Mouse (Mus musculus) brain, adult 2 months (tissue): Measurements from ENCODE around the gene Mycl.
"Not testable (repeated sequence)": the region's sequence is repeated elsewhere in the genome, so short reads cannot be mapped to it uniquely, and the experiment has no call there.

Source experiments
- DNase-seq: peaks from one replicate; pipeline ENCODE4 v3.0.0; 2011; ENCODE audit warnings: low read depth, low spot score

The Mycl gene

GRCm38 (mm10) chr4:122981238-122981637, 14.2 kb upstream of the Mycl start:
- DNase-seq, result no peak

DNA sequence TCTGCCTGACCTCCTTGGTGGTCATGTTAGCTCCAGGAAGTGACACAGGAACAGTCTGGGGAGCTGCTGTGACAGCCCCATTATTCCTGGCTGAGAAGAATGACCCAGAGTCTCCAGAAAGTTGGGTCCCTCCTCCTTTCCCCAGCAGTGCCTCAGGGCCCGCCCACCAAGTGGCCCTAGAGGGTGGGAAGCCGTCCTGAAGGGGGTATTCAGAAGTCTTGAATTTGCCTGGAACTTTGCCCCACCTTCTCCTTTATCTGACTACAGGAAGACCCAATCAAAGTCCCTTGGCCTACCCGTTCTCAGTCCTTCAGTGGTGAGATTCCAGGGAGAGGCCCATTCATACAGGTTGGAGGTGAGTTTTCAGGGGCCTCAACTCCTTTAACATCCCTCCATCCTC, 13.5 kb upstream of the Mycl start:
- no peak for DNase-seq

- no peak for DNase-seq
Measured at GRCm38 (mm10) chr4:122982537-122982936, 12.9 kb upstream of the Mycl start.

- no peak for DNase-seq
Measured at GRCm38 (mm10) chr4:122983486-122984261, 11.8 kb upstream of the Mycl start.

- peak; percentile 92 for DNase-seq
Measured at GRCm38 (mm10) chr4:122985110-122985509, 10.3 kb upstream of the Mycl start.

DNA sequence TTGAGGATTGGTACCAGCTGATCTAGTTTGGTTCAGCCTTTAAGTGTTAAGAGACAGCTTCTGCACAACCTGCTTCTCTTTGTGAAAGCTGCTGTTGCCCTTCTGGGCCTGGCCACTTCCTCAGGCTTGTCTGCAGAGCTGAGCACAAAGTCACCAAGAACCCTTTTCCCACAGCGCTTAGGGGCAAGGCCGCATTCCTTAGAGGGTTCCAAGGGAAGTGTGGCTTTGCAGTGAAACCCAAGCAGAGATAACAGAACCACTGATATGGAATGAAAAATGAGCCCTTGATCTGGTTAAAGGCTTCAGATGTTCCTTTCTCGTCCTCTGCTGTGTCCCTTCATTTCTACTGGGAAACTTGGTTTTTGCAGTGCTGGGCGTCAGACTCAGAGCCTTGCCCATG, 8.0 kb upstream of the Mycl start:
- DNase-seq, result no peak

GRCm38 (mm10) chr4:122988004-122988403, 7.4 kb upstream of the Mycl start:
- DNase-seq, result not testable (repeated sequence)

DNA sequence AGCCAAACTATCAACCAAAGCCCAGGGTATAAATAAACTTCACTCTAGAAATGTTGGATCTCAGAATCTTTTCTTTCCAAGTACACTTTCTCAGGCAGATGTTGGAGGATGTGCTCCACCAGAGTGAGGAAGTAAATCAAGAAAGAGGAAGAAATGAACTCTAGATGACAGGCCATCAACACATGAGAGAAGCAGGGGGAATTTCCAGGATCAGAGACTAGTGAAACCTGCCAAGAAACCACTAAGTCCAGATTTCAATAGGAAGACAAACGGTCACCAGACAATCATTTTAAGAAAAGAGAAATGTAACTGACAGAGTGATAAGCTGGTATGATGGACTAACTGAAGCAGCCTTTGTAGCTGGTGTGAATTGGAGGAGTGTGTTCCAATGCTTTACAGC, 4.3 kb upstream of the Mycl start:
- DNase-seq, result no peak

DNA sequence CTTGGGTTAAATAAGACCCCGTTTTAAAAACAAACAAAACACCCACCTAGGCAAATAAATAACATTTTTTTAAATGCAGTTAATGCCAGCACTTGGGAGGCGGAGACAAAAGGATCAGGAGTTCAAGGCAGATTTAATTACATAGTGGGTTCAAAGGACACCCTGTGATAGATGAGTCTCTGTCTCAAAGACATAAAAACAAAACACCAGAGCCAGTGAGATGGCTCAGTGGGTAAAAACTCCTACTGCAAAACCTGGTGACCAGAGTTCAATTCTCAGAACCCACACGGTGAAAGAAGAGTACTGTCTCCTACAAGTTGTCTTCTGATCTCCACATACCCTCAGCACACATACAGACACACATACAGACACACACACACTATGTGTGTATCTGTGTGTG, 3.2 kb upstream of the Mycl start:
- no peak for DNase-seq

DNA sequence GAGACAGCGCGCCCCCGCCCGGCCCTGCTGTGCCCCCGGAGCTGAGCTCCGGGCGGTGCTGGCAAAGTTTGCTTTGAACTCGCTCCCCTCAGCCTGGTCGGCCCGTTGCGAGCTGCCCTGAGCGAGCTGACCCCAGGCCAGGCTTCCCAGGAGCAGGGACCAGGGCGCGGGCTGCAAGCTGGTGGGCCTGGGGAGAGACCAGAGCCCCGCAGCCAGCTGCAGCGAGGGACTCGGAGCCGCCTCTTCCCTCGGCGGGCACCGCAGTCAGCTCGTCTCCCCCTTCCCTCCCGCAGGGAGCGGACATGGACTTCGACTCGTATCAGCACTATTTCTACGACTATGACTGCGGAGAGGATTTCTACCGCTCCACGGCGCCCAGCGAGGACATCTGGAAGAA, 767 bp downstream of the Mycl start:
- DNase-seq, result no peak

- DNase-seq, result no peak
Measured at GRCm38 (mm10) chr4:122996618-122997381, 1.3 kb downstream of the Mycl start.

- DNase-seq, result peak; percentile 65
Measured at GRCm38 (mm10) chr4:122998537-122999262, 3.2 kb downstream of the Mycl start.

DNA sequence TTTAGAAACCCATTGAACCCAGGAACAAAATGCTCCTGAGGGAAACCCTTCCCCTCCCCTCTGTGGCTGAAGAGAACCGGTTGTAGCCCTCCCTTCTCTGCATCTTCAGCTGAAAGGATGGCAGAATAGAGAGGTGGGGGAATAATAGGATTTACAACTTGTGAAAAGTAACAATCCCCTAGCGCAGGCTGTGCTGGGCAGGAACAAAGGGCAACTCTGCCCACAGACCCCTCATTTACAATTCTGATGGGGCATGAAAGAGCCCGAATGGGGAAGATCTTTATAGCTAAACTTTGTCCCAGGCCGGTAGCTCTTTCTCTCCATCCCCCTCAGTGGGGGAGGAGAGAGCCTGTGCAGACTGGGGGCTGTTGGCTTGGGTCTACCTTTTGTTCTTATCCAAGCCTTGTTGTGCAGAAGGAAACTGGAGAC, 3.8 kb downstream of the Mycl start:
- DNase-seq, result no peak

DNA sequence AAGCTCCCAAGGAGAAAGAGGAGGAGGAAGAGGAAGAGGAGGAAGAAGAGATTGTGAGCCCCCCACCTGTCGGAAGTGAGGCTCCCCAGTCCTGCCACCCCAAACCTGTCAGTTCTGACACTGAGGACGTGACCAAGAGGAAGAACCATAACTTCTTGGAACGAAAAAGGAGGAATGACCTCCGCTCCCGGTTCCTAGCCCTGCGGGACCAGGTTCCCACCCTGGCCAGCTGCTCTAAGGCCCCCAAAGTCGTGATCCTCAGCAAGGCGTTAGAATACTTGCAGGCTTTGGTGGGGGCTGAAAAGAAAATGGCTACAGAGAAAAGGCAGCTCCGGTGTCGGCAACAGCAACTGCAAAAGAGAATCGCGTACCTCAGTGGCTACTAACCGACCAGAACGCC, 4.7 kb downstream of the Mycl start:
- no peak for DNase-seq

GRCm38 (mm10) chr4:123000617-123001342, 5.3 kb downstream of the Mycl start:
- DNase-seq, result no peak

DNA sequence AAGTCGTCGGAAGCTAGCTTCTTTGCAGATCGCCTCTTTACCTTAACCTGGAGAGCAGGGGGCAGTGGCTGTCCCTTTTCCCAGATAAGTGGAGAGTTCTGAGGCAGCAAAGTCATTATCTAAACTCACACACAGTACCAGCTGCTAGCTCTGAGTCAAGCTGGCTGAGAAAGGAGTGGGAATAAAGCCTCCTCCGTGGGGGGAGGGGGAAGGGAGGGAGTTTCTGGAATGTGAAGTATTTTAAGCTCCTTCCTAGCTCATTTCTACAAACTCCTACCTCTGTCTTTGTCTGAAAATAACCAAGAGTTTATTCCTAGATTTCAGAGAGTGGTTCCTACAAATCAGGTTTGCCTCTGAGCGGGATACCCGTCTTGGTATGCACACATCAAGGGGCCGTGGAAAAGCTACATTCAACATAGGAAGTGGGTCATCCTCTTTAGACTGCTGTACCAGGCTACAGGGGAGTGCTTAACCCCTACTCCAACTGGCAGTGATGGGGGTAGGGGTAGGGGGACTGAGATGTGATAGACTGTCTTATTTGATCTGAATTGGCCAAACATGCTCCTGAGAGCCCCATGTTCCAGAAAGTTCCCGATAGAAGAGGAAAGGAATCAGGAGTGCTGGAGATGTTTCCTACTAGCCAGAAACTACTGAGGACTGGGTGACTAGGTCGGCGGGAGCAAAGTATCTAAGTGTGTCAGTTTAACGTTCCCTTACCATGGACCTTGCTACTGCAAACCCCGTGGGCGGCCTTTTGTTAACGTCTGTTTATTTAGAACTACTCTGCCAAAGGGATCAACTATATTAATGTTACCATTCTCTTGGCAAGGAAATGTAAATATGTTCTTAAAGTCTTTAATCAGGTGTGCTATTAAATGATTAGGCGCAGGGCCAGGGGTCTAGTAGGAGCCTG, 9.9 kb downstream of the Mycl start:
- peak; percentile 93 for DNase-seq

- not testable (repeated sequence) for DNase-seq
Measured at GRCm38 (mm10) chr4:123012501-123012900, 17.0 kb downstream of the Mycl start.

DNA sequence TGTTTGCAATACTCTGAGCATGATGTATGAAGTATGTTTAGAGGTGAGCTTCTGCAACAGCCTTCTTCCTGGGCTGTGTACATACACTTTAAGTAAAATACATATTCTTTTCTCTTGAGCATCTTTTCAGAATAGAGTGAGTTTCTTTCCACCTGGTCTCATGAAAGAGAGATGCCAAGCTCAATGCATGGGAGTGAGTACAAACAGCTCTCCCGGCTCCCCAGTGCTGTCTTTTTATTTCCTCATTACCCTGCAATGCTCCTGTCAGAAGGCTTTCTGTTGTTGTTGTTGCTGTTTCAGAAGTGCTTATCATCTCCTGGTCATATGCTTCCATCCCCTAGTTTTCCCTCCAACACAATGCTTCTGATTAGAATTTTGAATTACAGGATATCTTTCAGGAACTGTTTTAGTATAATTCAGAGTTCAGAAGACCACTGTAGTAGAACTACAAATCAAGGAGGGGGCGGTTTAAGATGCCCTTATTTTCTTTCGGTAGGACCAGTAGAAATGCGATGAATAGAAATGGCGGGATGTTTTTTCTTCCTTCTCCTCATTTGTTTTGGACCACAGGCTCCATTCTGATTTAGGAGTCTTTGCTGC, 18.0 kb downstream of the Mycl start:
- no peak for DNase-seq

DNA sequence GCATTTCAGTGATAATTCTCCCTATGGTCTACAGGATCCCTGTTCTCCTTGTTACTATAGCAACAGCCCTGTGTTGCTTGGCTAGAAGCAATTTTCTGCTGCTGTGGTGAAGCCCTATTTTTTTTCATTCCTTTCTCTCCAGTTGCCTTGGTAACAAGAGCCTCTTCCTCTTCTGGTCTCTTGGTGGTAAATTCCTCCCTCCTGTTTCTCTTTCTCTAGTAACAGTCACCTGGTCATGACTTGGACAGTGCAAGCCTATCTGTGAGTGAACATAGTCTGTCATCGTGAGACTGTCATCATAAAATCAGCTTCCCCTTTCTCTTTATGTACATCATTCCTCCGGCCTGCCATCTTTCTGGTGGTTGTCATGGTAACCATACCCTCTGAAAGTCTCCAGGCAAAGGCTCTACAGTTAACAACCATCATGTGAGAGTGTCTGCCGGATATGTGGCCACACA, 18.5 kb downstream of the Mycl start:
- DNase-seq, result peak; percentile 95
